Mouse (Mus musculus) hindbrain, embryonic 13.5 days (tissue): Measurements from ENCODE around the gene Krt81. TPM values are rescaled to one million over a fixed set of nuclear protein-coding genes. Genes with fewer than 3 reads are reported as not detected.

Experiments used
- polyA plus RNA-seq: library from polyadenylated mRNA; unstranded; fragments of >200 nt; fragmentation: Nextera tagmentation; extraction: Ambion mirVana; gene quantifications from 2 replicates; pipeline ENCODE4 v1.2.1, GENCODE M21; 2015

Gene Krt81
- polyA plus RNA-seq, 1 experiment from 2014 or later, result not detected

Other genes starting within 250 kb of the Krt81 start
- 1.7 and 1.8 TPM in 2 replicates for gene Grasp, start 239.6 kb downstream of the Krt81 start, polyA plus RNA-seq
- gene Nr4a1, start 209.5 kb downstream of the Krt81 start, polyA plus RNA-seq, result 4.9 and 5.0 TPM in 2 replicates
- 82.9 and 84.6 TPM in 2 replicates for gene Atg101, start 179.5 kb downstream of the Krt81 start, polyA plus RNA-seq
- gene 6030408B16Rik, start 170.5 kb downstream of the Krt81 start, polyA plus RNA-seq, result 0.56 and 0.66 TPM in 2 replicates
- gene Krt80, start 93.6 kb downstream of the Krt81 start, polyA plus RNA-seq, result 0.09 and 0.10 TPM in 2 replicates
- gene Krt7, start 52.7 kb downstream of the Krt81 start, polyA plus RNA-seq, result 0.77 and 0.88 TPM in 2 replicates
- 0.19 and 0.23 TPM in 2 replicates for gene Krt87, start 24.9 kb downstream of the Krt81 start, polyA plus RNA-seq
- not detected in 2 replicates for gene Krt88, start 16.0 kb downstream of the Krt81 start, polyA plus RNA-seq
- gene Krt86, start 9.7 kb upstream of the Krt81 start, polyA plus RNA-seq, result not detected in 2 replicates
- not detected in 2 replicates for gene Krt83, start 27.8 kb upstream of the Krt81 start, polyA plus RNA-seq
- gene Gm49425, start 53.5 kb upstream of the Krt81 start, polyA plus RNA-seq, result not detected in 2 replicates
- 0.16 TPM in 1 of 2 replicates, not detected in the other for gene Krt84, start 69.1 kb upstream of the Krt81 start, polyA plus RNA-seq
- not detected in 2 replicates for gene Krt82, start 86.9 kb upstream of the Krt81 start, polyA plus RNA-seq
- gene Krt90, start 99.2 kb upstream of the Krt81 start, polyA plus RNA-seq, result 0.08 TPM in 1 of 2 replicates, not detected in the other
- 0.05 and 0.13 TPM in 2 replicates for gene Krt75, start 110.2 kb upstream of the Krt81 start, polyA plus RNA-seq
- gene Gm5414, start 164.4 kb upstream of the Krt81 start, polyA plus RNA-seq, result not detected in 2 replicates
- not detected in 2 replicates for gene Gm5478, start 183.6 kb upstream of the Krt81 start, polyA plus RNA-seq
- not detected in 2 replicates for gene Krt6b, start 216.5 kb upstream of the Krt81 start, polyA plus RNA-seq
- gene Krt6a, start 230.6 kb upstream of the Krt81 start, polyA plus RNA-seq, result not detected in 2 replicates
- gene Krt5, start 249.1 kb upstream of the Krt81 start, polyA plus RNA-seq, result 0.12 and 0.38 TPM in 2 replicates